9 mouse cellular contexts compared by ENCODE assay signal in the genomic region with DNA sequence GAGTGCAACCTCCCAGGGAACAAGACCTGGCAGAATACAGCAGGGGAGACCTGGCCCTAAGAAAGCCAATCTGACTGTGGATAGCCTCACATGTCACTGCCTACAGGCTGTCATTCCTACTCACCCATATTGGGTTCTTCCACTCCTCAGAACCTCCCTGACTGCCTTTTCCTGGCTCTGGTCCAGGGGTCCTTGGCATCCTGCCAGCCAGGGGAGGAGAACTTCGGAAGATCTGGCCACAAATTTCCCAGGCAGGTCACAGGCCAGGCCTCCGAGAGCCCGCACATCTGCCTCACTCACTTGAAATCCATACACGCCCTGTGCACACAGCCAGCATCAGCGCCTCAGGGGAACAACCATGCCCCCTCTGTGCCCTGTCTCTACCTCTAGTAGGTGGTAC. TPM values are rescaled to one million over a fixed set of nuclear protein-coding genes. Genes with fewer than 3 reads are reported as not detected.
DNase-seq lines count a peak whose midpoint lies in the region; ATAC-seq lines count a peak whose summit lies in the region.
"Had no signal": no experiment of that assay in that cellular context is flagged by ENCODE, and none has a peak within 500 bp of the region (broad histone marks: within the 10 kb centered on the region; RNA-seq: fewer than 3 reads in every experiment).

No protein-coding gene starts in this region.

- H3K27ac ChIP-seq in forebrain, embryonic 13.5 days: no peak overlapping the region
- H3K27ac ChIP-seq in forebrain, embryonic 14.5 days (ENCODE audit: low read depth, low read length): no peak overlapping the region
- H3K27ac ChIP-seq in limb, embryonic 12.5 days: no peak overlapping the region
- no peak overlapping the region for H3K27ac ChIP-seq in limb, embryonic 10.5 days
- no peak overlapping the region for H3K27ac ChIP-seq in limb, embryonic 15.5 days

- peaks cover 7% of the 10 kb centered on the region for H3K4me1 ChIP-seq in forebrain, embryonic 13.5 days
- H3K4me1 ChIP-seq in forebrain, embryonic 14.5 days (ENCODE audit: control insufficient read depth, insufficient read depth, low read length): no peaks in the 10 kb centered on the region
- peaks cover 16% of the 10 kb centered on the region for H3K4me1 ChIP-seq in limb, embryonic 12.5 days (replicated peaks)
- peaks cover 15% of the 10 kb centered on the region for H3K4me1 ChIP-seq in limb, embryonic 10.5 days
- H3K4me1 ChIP-seq in limb, embryonic 15.5 days: no peaks in the 10 kb centered on the region; the same call in none of the 2 replicates

- H3K36me3 ChIP-seq in forebrain, embryonic 13.5 days (ENCODE audit: poor library complexity, severe bottlenecking): no peaks in the 10 kb centered on the region
- no peaks in the 10 kb centered on the region for H3K36me3 ChIP-seq in forebrain, embryonic 14.5 days (ENCODE audit: control insufficient read depth, insufficient read depth, low read length)
- no peaks in the 10 kb centered on the region for H3K36me3 ChIP-seq in limb, embryonic 12.5 days
- no peaks in the 10 kb centered on the region for H3K36me3 ChIP-seq in limb, embryonic 10.5 days
- H3K36me3 ChIP-seq in limb, embryonic 15.5 days: no peaks in the 10 kb centered on the region

- no peak overlapping the region for H3K4me2 ChIP-seq in forebrain, embryonic 13.5 days
- no peak overlapping the region for H3K4me2 ChIP-seq in forebrain, embryonic 14.5 days (ENCODE audit: low read length)
- no peak overlapping the region for H3K4me2 ChIP-seq in limb, embryonic 12.5 days
- no peak overlapping the region for H3K4me2 ChIP-seq in limb, embryonic 15.5 days

- ATAC-seq in forebrain, embryonic 13.5 days: no peak
- no peak for ATAC-seq in forebrain, embryonic 14.5 days
- ATAC-seq in limb, embryonic 12.5 days (ENCODE audit: insufficient number of reproducible peaks, insufficient read depth, low FRiP score, low TSS enrichment, low read depth): no peak
- ATAC-seq in limb, embryonic 15.5 days (ENCODE audit: insufficient number of reproducible peaks, low FRiP score, low TSS enrichment, low read depth): no peak

- 0 out of 2 replicates have a peak overlapping the region, but pooled peaks have one; percentile 13 for H3K9ac ChIP-seq in forebrain, embryonic 13.5 days
- H3K9ac ChIP-seq in forebrain, embryonic 14.5 days (ENCODE audit: low read length): no peak overlapping the region
- peak overlapping the region; percentile 35; the same call in 1 of the 2 replicates for H3K9ac ChIP-seq in limb, embryonic 12.5 days (replicated peaks)
- 0 out of 2 replicates have a peak overlapping the region, but pooled peaks have one; percentile 14 for H3K9ac ChIP-seq in limb, embryonic 15.5 days

- no peak overlapping the region for H3K4me3 ChIP-seq in forebrain, embryonic 13.5 days
- H3K4me3 ChIP-seq in forebrain, embryonic 14.5 days (ENCODE audit: low read depth, low read length): no peak overlapping the region
- H3K4me3 ChIP-seq in limb, embryonic 12.5 days (replicated peaks): no peak overlapping the region
- no peak overlapping the region for H3K4me3 ChIP-seq in limb, embryonic 10.5 days
- H3K4me3 ChIP-seq in limb, embryonic 15.5 days: no peak overlapping the region

- peaks cover 5% of the 10 kb centered on the region; the same call in 1 of the 2 replicates for H3K27me3 ChIP-seq in forebrain, embryonic 13.5 days
- no peaks in the 10 kb centered on the region for H3K27me3 ChIP-seq in forebrain, embryonic 14.5 days (replicated peaks; ENCODE audit: control insufficient read depth, insufficient read depth, low read length)
- no peaks in the 10 kb centered on the region for H3K27me3 ChIP-seq in limb, embryonic 12.5 days
- H3K27me3 ChIP-seq in limb, embryonic 10.5 days (ENCODE audit: low read depth, poor library complexity, severe bottlenecking): no peaks in the 10 kb centered on the region
- H3K27me3 ChIP-seq in limb, embryonic 15.5 days: no peaks in the 10 kb centered on the region

- H3K9me3 ChIP-seq in forebrain, embryonic 13.5 days (replicated peaks): no peaks in the 10 kb centered on the region
- H3K9me3 ChIP-seq in forebrain, embryonic 14.5 days (replicated peaks; ENCODE audit: control insufficient read depth, low read length): no peaks in the 10 kb centered on the region
- H3K9me3 ChIP-seq in limb, embryonic 12.5 days: no peaks in the 10 kb centered on the region
- no peaks in the 10 kb centered on the region for H3K9me3 ChIP-seq in limb, embryonic 10.5 days (replicated peaks)
- no peaks in the 10 kb centered on the region for H3K9me3 ChIP-seq in limb, embryonic 15.5 days

- no peak for DNase-seq in forebrain, embryonic 14.5 days (ENCODE audit: low spot score)
- DNase-seq in limb, embryonic 10.5 days (ENCODE audit: low spot score): no peak
- peak; percentile 66 for DNase-seq in adipocyte (ENCODE audit: low spot score)
- DNase-seq in left cerebral cortex, adult 11 months (ENCODE audit: low spot score): no peak
- no peak for DNase-seq in thymus, postnatal 14 days

- WGBS in forebrain, embryonic 13.5 days: 51% methylated on average over 5 of the region's 5 CpGs
- 36% methylated on average over 5 of the region's 5 CpGs for WGBS in forebrain, embryonic 14.5 days
- 59% methylated on average over 5 of the region's 5 CpGs for WGBS in limb, embryonic 12.5 days
- WGBS in limb, embryonic 10.5 days: 77% methylated on average over 5 of the region's 5 CpGs
- WGBS in limb, embryonic 15.5 days: 28% methylated on average over 5 of the region's 5 CpGs

RNA-seq across cellular contexts. Expression of gene Msln, which starts 2.7 kb away (rescaled TPM):
- polyA plus RNA-seq in forebrain, embryonic 13.5 days (2015; fragmentation: Nextera tagmentation; extraction: Ambion mirVana): 0.18 TPM in 1 of 2 replicates, not detected in the other
- polyA plus RNA-seq in forebrain, embryonic 14.5 days (2014; fragmentation: Nextera tagmentation; extraction: Ambion mirVana): 0.14 and 0.48 TPM in 2 replicates
- 0.44 TPM in 1 of 2 replicates, not detected in the other for polyA plus RNA-seq in limb, embryonic 12.5 days (2016; fragmentation: Nextera tagmentation; extraction: Ambion mirVana)
- 0.98 TPM in 1 of 2 replicates, not detected in the other for polyA plus RNA-seq in limb, embryonic 10.5 days (2016; fragmentation: Nextera tagmentation; extraction: Ambion mirVana)
- polyA plus RNA-seq in limb, embryonic 15.5 days (2015; fragmentation: Nextera tagmentation; extraction: Ambion mirVana): 38.4 and 40.6 TPM in 2 replicates

RNA-seq across cellular contexts. Expression of gene Mslnl, which starts 15.6 kb away (rescaled TPM):
- not detected in 2 replicates for polyA plus RNA-seq in forebrain, embryonic 13.5 days (2015; fragmentation: Nextera tagmentation; extraction: Ambion mirVana)
- polyA plus RNA-seq in forebrain, embryonic 14.5 days (2014; fragmentation: Nextera tagmentation; extraction: Ambion mirVana): not detected in 2 replicates
- not detected in 2 replicates for polyA plus RNA-seq in limb, embryonic 12.5 days (2016; fragmentation: Nextera tagmentation; extraction: Ambion mirVana)
- polyA plus RNA-seq in limb, embryonic 10.5 days (2016; fragmentation: Nextera tagmentation; extraction: Ambion mirVana): not detected in 2 replicates
- 0.13 and 0.17 TPM in 2 replicates for polyA plus RNA-seq in limb, embryonic 15.5 days (2015; fragmentation: Nextera tagmentation; extraction: Ambion mirVana)
- polyA plus RNA-seq: liver, adult 2 months had no signal

RNA-seq across cellular contexts. Expression of gene Narfl, which starts 22.1 kb away (rescaled TPM):
- polyA plus RNA-seq in forebrain, embryonic 13.5 days (2015; fragmentation: Nextera tagmentation; extraction: Ambion mirVana): 26.4 and 27.3 TPM in 2 replicates
- polyA plus RNA-seq in forebrain, embryonic 14.5 days (2014; fragmentation: Nextera tagmentation; extraction: Ambion mirVana): 30.2 and 32.0 TPM in 2 replicates
- 24.9 TPM in 2 replicates for polyA plus RNA-seq in limb, embryonic 12.5 days (2016; fragmentation: Nextera tagmentation; extraction: Ambion mirVana)
- polyA plus RNA-seq in limb, embryonic 10.5 days (2016; fragmentation: Nextera tagmentation; extraction: Ambion mirVana): 21.2 and 26.8 TPM in 2 replicates
- 26.7 and 27.2 TPM in 2 replicates for polyA plus RNA-seq in limb, embryonic 15.5 days (2015; fragmentation: Nextera tagmentation; extraction: Ambion mirVana)

RNA-seq across cellular contexts. Expression of gene Rpusd1, which starts 24.0 kb away (rescaled TPM):
- polyA plus RNA-seq in forebrain, embryonic 13.5 days (2015; fragmentation: Nextera tagmentation; extraction: Ambion mirVana): 22.3 and 24.7 TPM in 2 replicates
- polyA plus RNA-seq in forebrain, embryonic 14.5 days (2014; fragmentation: Nextera tagmentation; extraction: Ambion mirVana): 26.6 and 28.9 TPM in 2 replicates
- 21.6 and 22.4 TPM in 2 replicates for polyA plus RNA-seq in limb, embryonic 12.5 days (2016; fragmentation: Nextera tagmentation; extraction: Ambion mirVana)
- polyA plus RNA-seq in limb, embryonic 10.5 days (2016; fragmentation: Nextera tagmentation; extraction: Ambion mirVana): 24.8 and 27.0 TPM in 2 replicates
- polyA plus RNA-seq in limb, embryonic 15.5 days (2015; fragmentation: Nextera tagmentation; extraction: Ambion mirVana): 22.8 and 23.3 TPM in 2 replicates

RNA-seq across cellular contexts. Expression of gene Chtf18, which starts 24.2 kb away (rescaled TPM):
- 24.6 and 30.1 TPM in 2 replicates for polyA plus RNA-seq in forebrain, embryonic 13.5 days (2015; fragmentation: Nextera tagmentation; extraction: Ambion mirVana)
- 7.1 and 8.6 TPM in 2 replicates for polyA plus RNA-seq in forebrain, embryonic 14.5 days (2014; fragmentation: Nextera tagmentation; extraction: Ambion mirVana)
- polyA plus RNA-seq in limb, embryonic 12.5 days (2016; fragmentation: Nextera tagmentation; extraction: Ambion mirVana): 48.3 and 49.5 TPM in 2 replicates
- 68.5 and 71.9 TPM in 2 replicates for polyA plus RNA-seq in limb, embryonic 10.5 days (2016; fragmentation: Nextera tagmentation; extraction: Ambion mirVana)
- polyA plus RNA-seq in limb, embryonic 15.5 days (2015; fragmentation: Nextera tagmentation; extraction: Ambion mirVana): 20.9 and 21.2 TPM in 2 replicates

Comparison
In these comparisons a context has a peak if more than half of its experiments do, and no peak if none do; other contexts are left out.
1. RNA of gene Msln, which starts 2.7 kb away (polyA plus RNA-seq): 38.4 to 40.6 TPM in limb, embryonic 15.5 days; 0.14 to 0.48 TPM in forebrain, embryonic 14.5 days, 0.18 TPM in forebrain, embryonic 13.5 days, 0.44 TPM in limb, embryonic 12.5 days and 0.98 TPM in limb, embryonic 10.5 days; every median in the first group is over 10 times any median in the second.